8 mouse cellular contexts compared by ENCODE assay signal in the genomic region with DNA sequence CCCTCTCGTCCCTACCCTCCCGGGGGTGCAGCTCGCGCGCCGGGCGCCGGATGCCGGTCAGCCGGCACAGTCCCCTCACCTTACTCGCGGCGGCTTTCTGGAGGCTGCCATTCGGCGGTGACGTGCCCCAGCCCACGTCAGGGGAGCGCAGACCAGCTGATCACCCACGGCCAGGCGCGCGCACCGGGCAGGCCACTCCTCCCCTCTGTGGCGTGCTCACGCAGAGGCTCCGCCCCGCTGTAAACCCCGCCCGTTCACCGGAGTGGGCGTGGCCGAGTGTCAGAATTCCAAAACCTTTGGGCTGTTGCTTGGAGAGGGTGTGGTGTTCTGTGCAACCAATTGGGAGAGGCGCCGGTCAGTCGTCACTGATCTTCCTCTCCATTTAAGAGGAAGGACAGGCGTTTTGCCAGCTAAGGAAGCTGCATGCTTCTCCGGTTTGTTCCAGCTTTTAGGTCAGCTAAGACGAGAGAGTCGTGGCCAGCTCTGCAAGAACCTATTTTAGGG. TPM values are rescaled to one million over a fixed set of nuclear protein-coding genes. Genes with fewer than 3 reads are reported as not detected.
A peak's percentile ranks its signal among the peaks of the same experiment; 100 is the strongest.
DNase-seq lines count a peak whose midpoint lies in the region; ATAC-seq and TF ChIP-seq lines count a peak whose summit lies in the region.

No protein-coding gene starts in this region.

- in situ Hi-C loops in CH12.LX (cut with MboI; ENCODE audit: low pct_ligation_motif_present, low pct_unique_long_range_greater_than_20kb, low sequenced_read_pairs): no loop called here

- dilution Hi-C loops in CH12.LX (cut with MboI; ENCODE audit: extremely low pct_ligation_motif_present, extremely low pct_unique_long_range_greater_than_20kb, low sequenced_read_pairs): no loop called here

- peaks cover 0 to 21% of the 10 kb centered on the region in 2 experiments for H3K36me3 ChIP-seq in CH12.LX (replicated peaks in 1 of 2; ENCODE audit: control insufficient read depth in 1 of 2, insufficient read depth in 1 of 2, low read length in 1 of 2)
- no peaks in the 10 kb centered on the region for H3K36me3 ChIP-seq in forebrain, embryonic 12.5 days (replicated peaks)
- H3K36me3 ChIP-seq in liver, postnatal 0 days (replicated peaks; ENCODE audit: insufficient read depth, low read length): no peaks in the 10 kb centered on the region
- no peaks in the 10 kb centered on the region for H3K36me3 ChIP-seq in neural tube, embryonic 14.5 days (ENCODE audit: control insufficient read depth, insufficient read depth, low read length)

- H3K79me2 ChIP-seq in CH12.LX (replicated peaks; ENCODE audit: control insufficient read depth, extremely low read depth, insufficient read depth, poor library complexity, severe bottlenecking): peaks cover 11% of the 10 kb centered on the region

- intact Hi-C loops in heart, postnatal 10 days (cut with DNase I): no loop called here

- H3K27ac ChIP-seq in CH12.LX (ENCODE audit: insufficient read depth, low read depth): 0 out of 2 replicates have a peak overlapping the region, but pooled peaks have one; percentile 27
- H3K27ac ChIP-seq in forebrain, embryonic 12.5 days: peak overlapping the region; percentile 78
- H3K27ac ChIP-seq in liver, postnatal 0 days (ENCODE audit: low read depth): peak overlapping the region; percentile 92
- H3K27ac ChIP-seq in neural tube, embryonic 14.5 days (ENCODE audit: low read depth, low read length): peak overlapping the region; percentile 87

- H3K4me3 ChIP-seq in CH12.LX (replicated peaks in 1 of 3; ENCODE audit: low read depth in 2 of 3, low read length in 2 of 3, poor library complexity in 1 of 3): peak overlapping the region; percentile 70 to 90 (median 89)
- peak overlapping the region; percentile 80 for H3K4me3 ChIP-seq in forebrain, embryonic 12.5 days (replicated peaks)
- H3K4me3 ChIP-seq in liver, postnatal 0 days (ENCODE audit: low read depth, low read length): peak overlapping the region; percentile 89
- peak overlapping the region; percentile 93 for H3K4me3 ChIP-seq in neural tube, embryonic 14.5 days (ENCODE audit: low read depth, low read length)

- H3K27me3 ChIP-seq in CH12.LX (replicated peaks): peaks cover 1% of the 10 kb centered on the region
- H3K27me3 ChIP-seq in forebrain, embryonic 12.5 days: no peaks in the 10 kb centered on the region
- H3K27me3 ChIP-seq in liver, postnatal 0 days (ENCODE audit: insufficient read depth, low read length): no peaks in the 10 kb centered on the region
- H3K27me3 ChIP-seq in neural tube, embryonic 14.5 days (ENCODE audit: control insufficient read depth, insufficient read depth, low read length): no peaks in the 10 kb centered on the region

- peak; percentile 83 for DNase-seq in CH12.LX (ENCODE audit: extremely low read depth)
- DNase-seq in c-Kit-positive CD71-positive TER-119-negative erythroid progenitor cells, embryonic 14.5 days (ENCODE audit: low read depth): peak; percentile 95
- DNase-seq in heart, postnatal 10 days: peak; percentile 100
- peak; percentile 94 for DNase-seq in large intestine, adult 2 months (ENCODE audit: low read depth, low spot score)
- DNase-seq in liver, postnatal 0 days: peak; percentile 99
- peak; percentile 100 for DNase-seq in testis, postnatal 10 days (ENCODE audit: low spot score)

- WGBS in forebrain, embryonic 12.5 days: under 1% methylated on average over 39 of the region's 39 CpGs
- WGBS in large intestine, adult 2 months: under 1% methylated on average over 39 of the region's 39 CpGs
- under 1% methylated on average over 39 of the region's 39 CpGs for WGBS in liver, postnatal 0 days (ENCODE audit: insufficient replicate concordance)
- WGBS in neural tube, embryonic 14.5 days: under 1% methylated on average over 39 of the region's 39 CpGs

- H3K9ac ChIP-seq in CH12.LX (ENCODE audit: insufficient read depth, low read depth): peak overlapping the region; percentile 87
- H3K9ac ChIP-seq in forebrain, embryonic 12.5 days: peak overlapping the region; percentile 89
- peak overlapping the region; percentile 95 for H3K9ac ChIP-seq in liver, postnatal 0 days (replicated peaks)
- H3K9ac ChIP-seq in neural tube, embryonic 14.5 days (replicated peaks; ENCODE audit: low read depth, low read length): peak overlapping the region; percentile 98

- TF ChIP-seq POLR2A in CH12.LX (IDR thresholded peaks at IDR 0.05; ENCODE audit: low read depth, low read length): peak; percentile 86

- no peak for TF ChIP-seq RAD21 in CH12.LX (IDR thresholded peaks at IDR 0.05; ENCODE audit: low read depth, low read length)

- peaks cover 17 to 40% of the 10 kb centered on the region in 2 experiments for H3K4me1 ChIP-seq in CH12.LX (ENCODE audit: control insufficient read depth in 1 of 2, insufficient read depth in 2 of 2)
- peaks cover 14% of the 10 kb centered on the region for H3K4me1 ChIP-seq in forebrain, embryonic 12.5 days
- peaks cover 16% of the 10 kb centered on the region for H3K4me1 ChIP-seq in liver, postnatal 0 days (ENCODE audit: insufficient read depth)
- peaks cover 11% of the 10 kb centered on the region for H3K4me1 ChIP-seq in neural tube, embryonic 14.5 days (ENCODE audit: control insufficient read depth, insufficient read depth, low read length)

- no peak overlapping the region for H3K4me2 ChIP-seq in CH12.LX (ENCODE audit: insufficient read depth, low read depth, poor library complexity, severe bottlenecking)
- H3K4me2 ChIP-seq in forebrain, embryonic 12.5 days: peak overlapping the region; percentile 79
- peak overlapping the region; percentile 88 for H3K4me2 ChIP-seq in liver, postnatal 0 days (ENCODE audit: low read depth, low read length)
- peak overlapping the region; percentile 92 for H3K4me2 ChIP-seq in neural tube, embryonic 14.5 days (ENCODE audit: low read depth, low read length)

- no peaks in the 10 kb centered on the region for H3K9me3 ChIP-seq in CH12.LX (replicated peaks; ENCODE audit: low read length)
- no peaks in the 10 kb centered on the region for H3K9me3 ChIP-seq in forebrain, embryonic 12.5 days
- H3K9me3 ChIP-seq in liver, postnatal 0 days (ENCODE audit: low read length): no peaks in the 10 kb centered on the region
- no peaks in the 10 kb centered on the region for H3K9me3 ChIP-seq in neural tube, embryonic 14.5 days (ENCODE audit: control insufficient read depth, low read length)

- no peak for TF ChIP-seq CTCF in CH12.LX (conservative IDR thresholded peaks at IDR 0.05 in 1 of 2, IDR thresholded peaks at IDR 0.05 in 1 of 2; ENCODE audit: low read depth in 2 of 2, low read length in 2 of 2)
- TF ChIP-seq CTCF in liver, postnatal 0 days (IDR thresholded peaks at IDR 0.05; ENCODE audit: low read depth): no peak

- ATAC-seq in forebrain, embryonic 12.5 days (ENCODE audit: low FRiP score): peak; percentile 98
- peak; percentile 99 for ATAC-seq in liver, postnatal 0 days
- ATAC-seq in neural tube, embryonic 14.5 days (ENCODE audit: low read depth): peak; percentile 98

- no peak for TF ChIP-seq EP300 in CH12.LX (IDR thresholded peaks at IDR 0.05; ENCODE audit: low read length)
- TF ChIP-seq EP300 in liver, postnatal 0 days (IDR thresholded peaks at IDR 0.05; ENCODE audit: low read depth): no peak

TF ChIP-seq in CH12.LX, 34 proteins besides CTCF, POLR2A, EP300 and RAD21:
- TF ChIP-seq MAX (IDR thresholded peaks at IDR 0.05; ENCODE audit: low read length): peak; percentile 70
- TF ChIP-seq BHLHE40 (IDR thresholded peaks at IDR 0.05; ENCODE audit: low read depth, low read length): 0 out of 2 replicates have a peak, but pooled peaks have one; percentile 22
- peak; percentile 67 for TF ChIP-seq HCFC1 (IDR thresholded peaks at IDR 0.05; ENCODE audit: low read depth, low read length)
- peak; percentile 77 for TF ChIP-seq NRF1 (IDR thresholded peaks at IDR 0.05; ENCODE audit: low read depth, low read length)
- peak; percentile 64 for TF ChIP-seq USF1 (IDR thresholded peaks at IDR 0.05; ENCODE audit: low read depth, low read length)
- TF ChIP-seq MEF2A (IDR thresholded peaks at IDR 0.05; ENCODE audit: borderline replicate concordance, low read depth, low read length): 0 out of 2 replicates have a peak, but pooled peaks have one; percentile 24
- no peak for TF ChIP-seq ZMIZ1 (IDR thresholded peaks at IDR 0.05; ENCODE audit: low read depth, low read length)
- peak; percentile 37; the same call in 1 of the 2 replicates for TF ChIP-seq CHD2 (IDR thresholded peaks at IDR 0.05; ENCODE audit: low read length)
- TF ChIP-seq ETS1 (conservative IDR thresholded peaks at IDR 0.05; ENCODE audit: low read depth, low read length): peak; percentile 35; the same call in 1 of the 2 replicates
- TF ChIP-seq MXI1 (IDR thresholded peaks at IDR 0.05; ENCODE audit: low read depth, low read length): peak; percentile 14; the same call in 1 of the 2 replicates
- TF ChIP-seq ZNF384 (IDR thresholded peaks at IDR 0.05; ENCODE audit: low read depth, low read length): no peak
- peak; percentile 71 for TF ChIP-seq TCF12 (IDR thresholded peaks at IDR 0.05; ENCODE audit: low read depth, low read length)
- TF ChIP-seq ELF1 (IDR thresholded peaks at IDR 0.05; ENCODE audit: low read depth, low read length): no peak; the same call in 1 of the 2 replicates
- peak; percentile 79 for TF ChIP-seq NELFE (IDR thresholded peaks at IDR 0.05; ENCODE audit: low read depth, low read length)
- no peak for TF ChIP-seq TBP (conservative IDR thresholded peaks at IDR 0.05; ENCODE audit: low read depth, low read length)
- TF ChIP-seq MYC (IDR thresholded peaks at IDR 0.05; ENCODE audit: low read depth, low read length): peak; percentile 55; the same call in 1 of the 2 replicates

RNA-seq across cellular contexts. Expression of gene Xpnpep1, which starts 1.5 kb away (rescaled TPM):
- total RNA-seq in CH12.LX (2012; rRNA removed) (82.1 and 96.0 TPM in 2 replicates), CH12.LX (2014; rRNA removed) (78.6 and 82.8 TPM in 2 replicates)
- polyA plus RNA-seq in CH12.LX (2012; ENCODE audit: insufficient read length, low read depth): 86.2 and 99.6 TPM in 2 replicates
- polyA plus RNA-seq in forebrain, embryonic 12.5 days (2016; fragmentation: Nextera tagmentation; extraction: Ambion mirVana): 140 and 147 TPM in 2 replicates
- 100 to 1,000 TPM; 124 to 125 TPM for total RNA-seq in heart, postnatal 10 days (2021)
- 347 and 657 TPM in 2 replicates for polyA plus RNA-seq in large intestine, adult 2 months (2012; rRNA removed)
- 55.4 and 62.0 TPM in 2 replicates for polyA plus RNA-seq in liver, postnatal 0 days (2015; fragmentation: Nextera tagmentation; extraction: Ambion mirVana)
- 123 and 138 TPM in 2 replicates for polyA plus RNA-seq in neural tube, embryonic 14.5 days (2014; fragmentation: Nextera tagmentation; extraction: Ambion mirVana)

Comparison
In these comparisons a context has a peak if more than half of its experiments do, and no peak if none do; other contexts are left out.
1. Peak in every context shown above with its lines: DNase-seq, ATAC-seq, H3K4me3 ChIP-seq and H3K27ac ChIP-seq.
2. H3K27ac ChIP-seq: peak in every context shown above with its lines; median percentile 92 in liver, postnatal 0 days; 87 in neural tube, embryonic 14.5 days; 78 in forebrain, embryonic 12.5 days; 27 in CH12.LX.